Mouse (Mus musculus) embryonic facial prominence, embryonic 11.5 days (tissue): ENCODE results near the gene Rplp2. TPM values are rescaled to one million over a fixed set of nuclear protein-coding genes. Genes with fewer than 3 reads are reported as not detected.

Experiments
- ATAC-seq: fragments of 200-750 bp; cut with Nextera tagmentation; replicated peaks from 2 replicates; pipeline ENCODE4 v1.8.0; 2017; ENCODE audit warnings: low read depth; ENCODE audit not compliant: insufficient number of reproducible peaks, low FRiP score, low TSS enrichment
- DNase-seq: peaks from one replicate; pipeline ENCODE4 v3.0.0-alpha.2; 2015; ENCODE audit warnings: low spot score
- H3K27ac ChIP-seq: fragments of 300-500 bp; sonication (generic); replicated peaks from 2 replicates; pipeline ENCODE4 v1.5.1; 2014; ENCODE audit warnings: mild to moderate bottlenecking, low read depth, low read length, control low read depth
- H3K27me3 ChIP-seq: fragments of 300-500 bp; sonication (generic); 2 replicates; pipeline ENCODE4 v1.6.1; 2014; ENCODE audit warnings: mild to moderate bottlenecking, low read length, moderate library complexity, mixed read lengths; ENCODE audit not compliant: control insufficient read depth, insufficient read depth
- H3K36me3 ChIP-seq: fragments of 300-500 bp; sonication (generic); replicated peaks from 2 replicates; pipeline ENCODE4 v1.6.1; 2014; ENCODE audit warnings: low read depth, mild to moderate bottlenecking, low read length, moderate library complexity, mixed read lengths; ENCODE audit not compliant: control insufficient read depth, insufficient read depth
- H3K4me1 ChIP-seq: fragments of 300-500 bp; sonication (generic); 2 replicates; pipeline ENCODE4 v1.6.1; 2014; ENCODE audit warnings: low read length, mixed read lengths; ENCODE audit not compliant: control insufficient read depth, insufficient read depth
- H3K4me2 ChIP-seq: fragments of 300-500 bp; sonication (generic); 2 replicates; pipeline ENCODE4 v1.6.1; 2014; ENCODE audit warnings: low read depth, mild to moderate bottlenecking, control low read depth, low read length, moderate library complexity
- H3K4me3 ChIP-seq: fragments of 300-500 bp; sonication (generic); 2 replicates; pipeline ENCODE4 v1.5.1; 2014; ENCODE audit warnings: low read depth, low read length, control low read depth
- H3K9ac ChIP-seq: fragments of 300-500 bp; sonication (generic); replicated peaks from 2 replicates; pipeline ENCODE4 v1.6.1; 2014; ENCODE audit warnings: mild to moderate bottlenecking, control low read depth, low read length
- H3K9me3 ChIP-seq: fragments of 300-500 bp; sonication (generic); replicated peaks from 2 replicates; pipeline ENCODE4 v1.6.1; 2016; ENCODE audit warnings: mild to moderate bottlenecking, low read length, inconsistent platforms, mixed read lengths; ENCODE audit not compliant: control insufficient read depth
- WGBS: fragments of 180-500 bp; shearing (Covaris S2); extraction: QIAGEN DNeasy Blood & Tissue Kit; methylation state at CpG from one replicate; pipeline ENCODE4 v1.1.7; 2014; 5-methylcytosine and 5-hydroxymethylcytosine counted together
- polyA plus RNA-seq: library from polyadenylated mRNA; unstranded; fragments of >200 nt; fragmentation: Nextera tagmentation; extraction: Ambion mirVana; gene quantifications from 2 replicates; pipeline ENCODE4 v1.2.1, GENCODE M21; 2014

The Rplp2 gene
- polyA plus RNA-seq, 1 experiment from 2014 or later: 1,064 TPM

DNA sequence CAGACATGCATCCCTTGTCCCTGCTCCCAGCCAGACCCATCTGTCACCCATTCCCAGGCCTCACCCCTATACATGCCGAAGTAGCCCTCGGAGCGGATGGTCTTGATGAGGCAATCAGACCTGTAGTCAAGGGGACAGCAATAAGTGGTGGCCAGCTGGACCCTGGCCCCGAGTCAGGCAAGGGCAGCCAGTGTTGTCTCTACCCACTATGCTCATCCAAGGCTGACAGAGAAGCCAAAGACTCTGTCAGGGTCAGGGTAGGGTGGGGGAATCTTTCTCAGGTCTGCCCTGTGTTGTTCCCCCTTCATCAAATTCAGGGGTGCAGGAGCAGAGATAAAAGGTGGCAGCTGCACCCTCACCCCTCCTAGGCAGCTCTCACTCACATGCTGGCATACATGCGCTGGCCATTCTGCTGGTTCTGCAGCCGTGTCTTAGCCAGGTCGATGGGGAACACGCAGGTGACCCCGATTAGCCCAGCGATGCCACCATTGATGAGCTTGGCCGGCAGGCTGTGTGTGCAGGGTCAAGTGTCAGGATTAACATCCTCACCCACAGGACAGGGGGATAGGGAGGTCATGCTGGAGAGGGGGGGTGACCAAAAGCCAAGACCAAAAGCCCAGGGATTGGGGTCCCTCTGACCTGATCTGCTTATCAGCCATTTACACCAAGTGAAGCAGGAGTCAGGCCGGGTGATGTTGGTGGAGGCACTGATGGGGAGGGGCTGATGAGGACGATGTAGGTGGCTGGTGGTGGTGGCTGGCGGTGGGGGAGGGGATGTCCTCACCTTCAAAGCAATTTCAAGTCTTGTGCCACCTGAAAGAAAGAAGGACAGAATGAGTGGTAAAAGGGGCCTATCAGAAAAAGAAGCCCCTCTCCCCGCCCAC, 13.4 kb upstream of the Rplp2 start:
- H3K36me3 ChIP-seq: peaks cover 2% of the 10 kb centered on the region; the same call in 1 of the 2 replicates
- no peak overlapping the region for H3K27ac ChIP-seq
- peak overlapping the region; percentile 81 for H3K4me2 ChIP-seq
- H3K9ac ChIP-seq: peak overlapping the region; percentile 54
- WGBS: 77% methylated on average over 15 of the region's 15 CpGs
- no peaks in the 10 kb centered on the region for H3K27me3 ChIP-seq
- peaks cover 5% of the 10 kb centered on the region; the same call in 1 of the 2 replicates for H3K4me1 ChIP-seq
- ATAC-seq: no peak
- no peak for DNase-seq
- no peaks in the 10 kb centered on the region for H3K9me3 ChIP-seq
- H3K4me3 ChIP-seq: peak overlapping the region; percentile 38

DNA sequence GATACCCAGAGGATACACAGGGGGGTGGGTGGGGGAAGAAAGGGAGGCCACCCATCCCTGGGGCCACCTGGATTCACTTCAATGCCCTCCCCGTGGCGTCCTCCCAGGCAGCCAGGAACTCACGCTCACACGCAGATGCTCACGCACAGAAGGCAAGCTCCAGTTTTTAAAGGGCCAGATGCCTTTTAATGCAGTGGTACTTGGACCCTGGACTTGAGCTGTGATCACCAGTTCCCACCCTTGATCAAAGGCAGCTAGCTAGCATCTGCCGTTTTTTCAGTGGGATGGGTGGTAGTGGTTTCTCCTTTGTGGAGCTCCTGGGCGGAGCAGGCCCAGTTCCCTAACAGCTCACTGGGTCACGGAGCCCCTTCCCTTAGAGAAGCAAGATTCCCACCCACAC, 12.7 kb upstream of the Rplp2 start:
- no peaks in the 10 kb centered on the region; the same call in 1 of the 2 replicates for H3K4me1 ChIP-seq
- H3K36me3 ChIP-seq: peaks cover 2% of the 10 kb centered on the region

DNA sequence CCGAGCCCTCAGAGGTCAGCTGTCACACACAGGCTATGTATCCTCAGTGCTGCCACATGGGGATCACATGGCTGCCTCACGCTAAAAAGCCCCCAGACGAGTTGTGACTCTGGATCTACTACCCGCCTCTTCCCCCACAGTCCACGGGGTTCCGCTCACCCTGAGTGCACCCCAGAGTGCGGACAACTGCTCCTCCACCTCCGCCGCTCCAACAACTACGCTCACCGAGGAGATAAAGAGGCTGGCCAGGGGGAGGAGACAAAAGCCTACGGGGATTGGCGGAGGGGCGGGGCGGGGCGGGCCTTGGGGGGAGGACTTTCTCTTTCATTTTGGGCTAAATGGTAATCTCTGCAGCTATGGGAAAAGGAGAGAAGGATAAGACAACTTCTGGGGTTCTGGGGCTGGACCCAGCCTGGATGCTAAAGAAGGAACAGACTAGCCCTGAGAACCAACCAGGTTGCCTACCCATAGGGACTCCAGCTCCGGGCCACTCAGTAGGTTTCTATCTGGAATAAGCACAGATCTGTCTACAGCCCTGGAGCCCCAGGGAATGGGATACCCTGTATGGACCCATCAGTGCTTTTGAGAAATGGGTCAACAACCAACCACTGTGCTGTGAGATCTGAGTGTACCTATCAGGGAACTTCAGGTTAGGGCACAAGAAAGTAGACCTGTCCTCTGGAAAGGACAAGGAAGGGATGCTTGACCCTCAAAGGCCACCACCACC, 11.9 kb upstream of the Rplp2 start:
- Histone ChIP-seq H3K27ac (no peak overlapping the region), H3K4me3 (peak overlapping the region; percentile 38), H3K27me3 (no peaks in the 10 kb centered on the region), H3K9me3 (no peaks in the 10 kb centered on the region), H3K4me1 (no peaks in the 10 kb centered on the region; the same call in 1 of the 2 replicates), H3K4me2 (peak overlapping the region; percentile 81), H3K9ac (peak overlapping the region; percentile 43), H3K36me3 (peaks cover 2% of the 10 kb centered on the region)
- ATAC-seq (no peak), DNase-seq (peak; percentile 58)
- 7% methylated on average over 17 of the region's 17 CpGs for WGBS

More for the DNA sequence above, 12.7 kb upstream of the Rplp2 start:
- H3K9ac ChIP-seq: peak overlapping the region; percentile 54
- DNase-seq (peak; percentile 77), ATAC-seq (no peak)
- H3K4me3 ChIP-seq: peak overlapping the region; percentile 38
- WGBS: 13% methylated on average over 8 of the region's 8 CpGs
- no peaks in the 10 kb centered on the region for H3K27me3 ChIP-seq
- H3K9me3 ChIP-seq: no peaks in the 10 kb centered on the region
- peak overlapping the region; percentile 81 for H3K4me2 ChIP-seq
- H3K27ac ChIP-seq: no peak overlapping the region; the same call in 1 of the 2 replicates

DNA sequence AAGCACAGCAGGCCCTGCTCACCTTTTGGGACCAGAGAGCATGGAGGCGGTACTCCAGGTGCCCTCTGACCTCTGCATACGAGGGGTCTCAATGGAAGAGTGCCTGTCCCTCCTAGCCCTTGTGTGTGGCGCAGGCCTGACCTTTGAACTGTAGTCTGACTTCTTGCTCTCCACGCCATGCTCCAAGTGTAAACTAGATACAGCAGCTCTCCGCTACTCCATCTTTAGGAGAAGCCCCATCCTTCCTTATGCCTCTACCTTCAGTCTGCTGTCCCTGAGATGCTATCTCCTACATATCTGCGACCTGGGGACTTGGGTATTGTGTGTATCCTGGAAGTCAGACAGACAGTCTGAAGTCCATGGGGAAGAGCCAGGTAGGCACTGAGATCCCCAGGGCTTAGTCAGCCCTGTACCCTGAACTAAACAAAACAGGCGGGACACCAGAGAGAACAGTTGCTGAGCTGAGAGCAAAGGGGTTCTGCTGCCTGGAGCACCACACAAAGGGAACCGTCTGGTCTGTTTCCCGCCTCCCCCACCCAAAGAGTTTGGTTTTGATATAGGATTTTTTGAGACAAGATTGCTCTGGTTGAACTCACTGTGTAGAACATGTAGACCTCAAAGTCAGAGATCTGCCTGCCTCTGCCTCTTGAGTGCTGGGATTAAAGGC, 11.2 kb upstream of the Rplp2 start:
- no peak overlapping the region for H3K9ac ChIP-seq

DNA sequence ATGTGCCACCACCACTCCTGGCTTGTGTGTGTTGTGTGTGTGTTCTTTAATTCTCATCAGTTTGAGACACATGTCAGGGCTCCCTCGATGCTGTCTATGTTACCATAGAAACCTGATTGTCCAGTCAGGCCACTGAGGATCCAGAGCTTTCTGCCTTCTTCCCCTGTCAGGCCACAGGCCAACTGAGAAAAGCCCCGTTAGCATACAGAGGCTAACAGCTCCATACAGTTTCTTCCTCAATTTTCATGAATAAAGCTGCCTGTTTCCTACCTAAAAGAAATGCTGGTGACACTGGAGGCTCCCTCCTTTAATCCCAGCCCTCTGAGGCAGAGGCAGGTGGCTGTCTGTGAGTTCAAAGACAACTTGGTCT, 10.7 kb upstream of the Rplp2 start:
- Histone ChIP-seq H3K9ac (peak overlapping the region; percentile 83), H3K36me3 (no peaks in the 10 kb centered on the region; the same call in none of the 2 replicates), H3K4me2 (peak overlapping the region; percentile 91), H3K4me3 (peak overlapping the region; percentile 56), H3K4me1 (no peaks in the 10 kb centered on the region; the same call in 1 of the 2 replicates), H3K9me3 (no peaks in the 10 kb centered on the region), H3K27ac (no peak overlapping the region), H3K27me3 (no peaks in the 10 kb centered on the region)
- DNase-seq (no peak), ATAC-seq (no peak)
- WGBS: 64% methylated on average over 2 of the region's 2 CpGs

More for the DNA sequence above, 11.2 kb upstream of the Rplp2 start:
- WGBS: 75% methylated on average over 9 of the region's 9 CpGs
- Histone ChIP-seq H3K36me3 (peaks cover under 1% of the 10 kb centered on the region), H3K9me3 (no peaks in the 10 kb centered on the region), H3K4me2 (no peak overlapping the region; the same call in none of the 2 replicates), H3K27ac (no peak overlapping the region), H3K4me1 (no peaks in the 10 kb centered on the region; the same call in 1 of the 2 replicates), H3K27me3 (no peaks in the 10 kb centered on the region), H3K4me3 (no peak overlapping the region)
- ATAC-seq: no peak
- DNase-seq: no peak

DNA sequence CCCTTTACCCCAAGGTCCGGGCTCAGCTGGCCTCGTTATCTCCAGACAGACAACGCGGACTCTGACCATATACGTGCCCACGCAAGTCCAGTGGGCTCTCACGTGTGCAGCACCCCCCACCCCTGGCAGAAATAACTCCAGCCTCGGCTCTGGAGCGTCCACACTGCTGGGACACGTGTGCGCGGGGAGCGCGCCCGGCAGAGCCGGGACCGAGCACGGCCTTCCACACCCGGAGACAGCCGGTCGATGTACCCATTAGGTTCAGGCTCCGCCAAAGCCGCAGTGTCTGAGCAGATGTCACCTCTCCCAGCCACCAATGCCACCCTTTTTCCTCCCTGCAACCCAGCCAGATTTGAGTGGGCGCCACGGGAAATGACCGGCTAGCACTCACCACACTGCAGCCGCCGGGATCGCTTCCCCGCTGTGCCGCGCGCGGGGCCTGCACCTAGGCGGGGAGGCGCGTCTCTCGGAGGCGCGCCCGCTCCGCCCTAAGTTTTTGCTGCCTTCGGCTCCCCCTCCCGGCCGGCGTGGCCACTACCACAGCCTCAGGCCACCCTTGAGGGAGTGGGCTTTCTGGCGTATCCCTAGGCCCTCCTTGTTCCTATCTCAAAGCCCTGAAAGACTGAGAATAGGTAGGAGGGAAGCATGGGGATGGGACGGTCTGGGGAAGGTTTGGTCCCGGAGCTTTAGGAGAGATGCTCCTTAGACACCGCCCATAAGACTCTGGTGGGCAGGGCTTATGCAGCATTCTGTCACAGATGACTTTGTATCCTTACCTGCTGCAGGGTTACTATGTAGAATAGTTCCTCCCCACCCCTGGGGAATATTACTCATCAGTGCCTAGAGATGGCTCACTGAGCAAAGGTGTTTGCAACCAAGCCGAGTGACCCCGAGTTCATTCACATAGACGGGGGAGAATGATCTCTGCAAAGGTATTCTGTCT, 9.7 kb upstream of the Rplp2 start, which contains the start of gene Slc25a22:
Gene Slc25a22, minus strand, starts transcription at position 715 of the 943 bp plus-strand sequence.
- no peak within 1 kb of the TSS for H3K27ac ChIP-seq
- H3K4me1 ChIP-seq: peaks cover 1% of the 10 kb centered on the region; the same call in 1 of the 2 replicates

More for the DNA sequence above, 9.7 kb upstream of the Rplp2 start, which contains the start of gene Slc25a22:
- 5% methylated on average over 53 of the region's 53 CpGs for WGBS
- Histone ChIP-seq H3K36me3 (no peaks in the 10 kb centered on the region; the same call in none of the 2 replicates), H3K4me3 (peak within 1 kb of the TSS; percentile 56), H3K9me3 (no peaks in the 10 kb centered on the region), H3K4me2 (peak within 1 kb of the TSS; percentile 91), H3K9ac (peak within 1 kb of the TSS; percentile 83), H3K27me3 (no peaks in the 10 kb centered on the region)
- peak; percentile 64 for ATAC-seq
- DNase-seq: peak; percentile 90
